Mouse (Mus musculus) limb, embryonic 15.5 days (tissue): Measurements from ENCODE around the gene Olfr119. TPM values are rescaled to one million over a fixed set of nuclear protein-coding genes. Genes with fewer than 3 reads are reported as not detected.
"Not testable (repeated sequence)": the region's sequence is repeated elsewhere in the genome, so short reads cannot be mapped to it uniquely, and the experiment has no call there.

Source experiments
- ATAC-seq: fragments of 200-750 bp; cut with Nextera tagmentation; 2 replicates; pipeline ENCODE4 v1.8.0; 2017; ENCODE audit warnings: low read depth, moderate TSS enrichment; ENCODE audit not compliant: insufficient number of reproducible peaks, low FRiP score, low TSS enrichment
- H3K27ac ChIP-seq: fragments of 300-500 bp; sonication (generic); 2 replicates; pipeline ENCODE4 v1.5.1; 2015; ENCODE audit warnings: moderate library complexity, mild to moderate bottlenecking, inconsistent platforms
- H3K27me3 ChIP-seq: fragments of 300-500 bp; sonication (generic); 2 replicates; pipeline ENCODE4 v1.6.1; 2015; ENCODE audit warnings: inconsistent platforms
- H3K36me3 ChIP-seq: fragments of 300-500 bp; sonication (generic); 2 replicates; pipeline ENCODE4 v1.6.1; 2015; ENCODE audit warnings: inconsistent platforms
- H3K4me1 ChIP-seq: fragments of 300-500 bp; sonication (generic); 2 replicates; pipeline ENCODE4 v1.6.1; 2015; ENCODE audit warnings: inconsistent platforms
- H3K4me2 ChIP-seq: fragments of 300-500 bp; sonication (generic); 2 replicates; pipeline ENCODE4 v1.6.1; 2015; ENCODE audit warnings: mild to moderate bottlenecking, inconsistent platforms
- H3K4me3 ChIP-seq: fragments of 300-500 bp; sonication (generic); 2 replicates; pipeline ENCODE4 v1.5.1; 2015; ENCODE audit warnings: mild to moderate bottlenecking, inconsistent platforms
- H3K9ac ChIP-seq: fragments of 300-500 bp; sonication (generic); 2 replicates; pipeline ENCODE4 v1.6.1; 2015; ENCODE audit warnings: inconsistent platforms
- H3K9me3 ChIP-seq: fragments of 300-500 bp; sonication (generic); 2 replicates; pipeline ENCODE4 v1.6.1; 2016; ENCODE audit warnings: inconsistent platforms
- WGBS: fragments of 180-500 bp; shearing (Covaris S2); methylation state at CpG from one replicate; pipeline ENCODE4 v1.1.7; 2015; 5-methylcytosine and 5-hydroxymethylcytosine counted together
- polyA plus RNA-seq: library from polyadenylated mRNA; unstranded; fragments of >200 nt; fragmentation: Nextera tagmentation; extraction: Ambion mirVana; gene quantifications from 2 replicates; pipeline ENCODE4 v1.2.1, GENCODE M21; 2015

Olfr119 gene
- polyA plus RNA-seq = not detected in 2 replicates

DNA sequence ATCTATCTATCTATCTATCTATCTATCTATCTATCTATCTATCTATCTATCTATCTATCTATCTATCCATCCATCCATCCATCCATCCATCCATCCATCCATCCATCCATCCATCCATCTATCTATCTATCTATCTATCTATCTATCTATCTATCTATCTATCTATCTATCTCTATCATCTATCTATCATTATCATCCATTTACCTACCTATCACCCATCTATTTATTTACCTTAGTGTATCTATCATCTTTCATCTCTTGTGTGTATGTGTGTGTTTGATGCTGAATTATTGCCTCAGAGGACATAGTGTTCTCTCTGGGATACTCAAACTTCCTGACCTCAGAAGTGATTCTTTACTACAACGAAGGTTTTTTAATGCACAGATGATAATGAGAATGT, at the start of gene Olfr119:
Gene Olfr119, plus strand, starts transcription at position 301 of the 400 bp plus-strand sequence.
- H3K36me3 ChIP-seq, H3K4me3 ChIP-seq, H3K4me1 ChIP-seq, H3K9me3 ChIP-seq, ATAC-seq, H3K4me2 ChIP-seq, H3K27me3 ChIP-seq, H3K27ac ChIP-seq, H3K9ac ChIP-seq: not testable (repeated sequence)
- 65% methylated on average over 1 of the region's 1 CpGs for WGBS

DNA sequence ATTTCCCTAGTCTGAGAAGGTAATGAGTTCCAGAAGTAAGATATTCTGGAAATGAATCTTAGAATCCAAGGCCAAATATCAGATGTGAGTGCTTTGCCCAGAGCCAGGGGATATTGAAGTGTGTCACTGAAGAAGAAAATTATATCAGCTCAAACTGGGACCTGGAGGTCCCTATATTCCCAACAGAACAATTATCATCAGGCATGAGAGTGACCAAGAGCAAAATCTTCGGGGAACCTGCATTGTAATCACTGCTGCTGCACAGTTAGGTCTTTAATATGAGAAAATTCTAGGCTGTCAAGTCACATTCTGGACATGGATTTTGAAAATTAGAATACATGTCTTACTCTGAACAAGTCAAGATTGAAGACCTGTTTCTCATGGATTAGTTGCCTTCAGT, 32.7 kb upstream of the Olfr119 start, which contains the start of gene Olfr117:
Gene Olfr117, minus strand, starts transcription at position 101 of the 400 bp plus-strand sequence.
- no peak for ATAC-seq
- Histone ChIP-seq H3K9ac (no peak within 1 kb of the TSS), H3K36me3 (no peaks in the 10 kb centered on the region), H3K27me3 (no peaks in the 10 kb centered on the region), H3K9me3 (no peaks in the 10 kb centered on the region), H3K27ac (no peak within 1 kb of the TSS), H3K4me1 (no peaks in the 10 kb centered on the region), H3K4me2 (no peak within 1 kb of the TSS), H3K4me3 (no peak within 1 kb of the TSS)
- 60% methylated on average over 1 of the region's 1 CpGs for WGBS

DNA sequence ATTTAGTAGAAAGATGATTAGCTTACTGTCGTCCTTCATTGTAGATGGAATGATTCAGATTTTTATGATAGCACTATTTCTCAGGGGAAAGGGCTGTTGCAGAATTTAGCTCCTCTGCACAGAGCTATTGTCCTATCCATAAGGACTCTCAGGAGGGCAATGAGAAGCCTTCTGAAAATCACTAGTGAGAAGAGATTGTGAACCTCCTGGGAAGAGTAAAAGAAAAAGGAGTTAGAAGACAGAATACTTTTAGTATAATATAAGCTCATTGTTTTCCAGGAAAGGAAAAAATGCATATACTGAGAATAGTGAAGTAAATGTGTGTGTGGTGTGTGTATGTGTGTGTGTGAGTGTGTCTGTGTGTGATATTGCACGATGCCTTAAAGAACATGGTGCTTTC, 29.7 kb upstream of the Olfr119 start, which contains the start of gene Olfr118:
Gene Olfr118, plus strand, starts transcription at position 301 of the 400 bp plus-strand sequence.
- H3K4me2 ChIP-seq = no peak within 1 kb of the TSS
- no peak within 1 kb of the TSS for H3K9ac ChIP-seq
- H3K27ac ChIP-seq = no peak within 1 kb of the TSS
- no peaks in the 10 kb centered on the region for H3K36me3 ChIP-seq
- no peaks in the 10 kb centered on the region for H3K9me3 ChIP-seq
- H3K4me3 ChIP-seq = no peak within 1 kb of the TSS
- H3K27me3 ChIP-seq = no peaks in the 10 kb centered on the region
- no peaks in the 10 kb centered on the region for H3K4me1 ChIP-seq
- ATAC-seq = no peak
- WGBS = 73% methylated on average over 2 of the region's 2 CpGs

DNA sequence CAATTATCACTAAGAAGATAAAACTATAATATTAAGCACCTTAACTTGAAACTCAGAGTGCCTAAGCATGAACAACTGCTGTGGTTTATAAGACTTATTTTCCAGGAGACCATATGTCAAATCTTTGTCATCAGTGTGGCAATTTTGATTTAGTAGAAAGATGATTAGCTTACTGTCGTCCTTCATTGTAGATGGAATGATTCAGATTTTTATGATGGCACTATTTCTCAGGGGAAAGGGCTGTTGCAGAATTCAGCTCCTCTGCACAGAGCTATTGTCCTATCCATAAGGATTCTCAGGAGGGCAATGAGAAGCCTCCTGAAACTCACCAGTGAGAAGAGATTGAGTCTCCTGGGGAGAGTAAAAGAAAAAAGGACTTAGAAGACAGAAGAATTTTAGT, 25.1 kb downstream of the Olfr119 start, which contains the start of gene Olfr120:
Gene Olfr120, plus strand, starts transcription at position 301 of the 400 bp plus-strand sequence.
- Histone ChIP-seq H3K27ac (no peak within 1 kb of the TSS), H3K27me3 (no peaks in the 10 kb centered on the region), H3K4me3 (no peak within 1 kb of the TSS), H3K9me3 (no peaks in the 10 kb centered on the region), H3K9ac (no peak within 1 kb of the TSS), H3K4me1 (no peaks in the 10 kb centered on the region), H3K4me2 (no peak within 1 kb of the TSS), H3K36me3 (no peaks in the 10 kb centered on the region)
- no peak for ATAC-seq
- WGBS = 63% methylated on average over 1 of the region's 1 CpGs

DNA sequence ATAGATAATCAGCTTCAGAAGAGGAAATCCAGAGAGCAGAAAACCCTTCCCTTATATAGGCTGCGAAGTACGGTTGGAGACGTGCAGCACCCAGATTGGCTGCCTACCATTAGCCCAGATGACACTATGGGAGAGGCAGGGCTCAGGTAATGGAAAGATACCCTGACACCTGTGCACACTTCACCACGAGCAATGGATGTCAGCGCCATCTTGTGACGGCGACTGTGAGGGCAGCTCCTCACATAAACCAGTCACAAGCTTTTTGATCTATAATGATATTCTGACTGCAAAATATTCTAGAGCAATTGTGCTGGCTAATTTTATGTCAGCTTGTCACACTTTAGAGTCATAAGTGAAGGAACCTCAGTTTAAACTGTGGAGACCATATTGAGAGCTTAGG, 41.7 kb downstream of the Olfr119 start:
- Histone ChIP-seq H3K27ac (no peak overlapping the region), H3K4me2 (no peak overlapping the region), H3K4me3 (no peak overlapping the region), H3K9ac (no peak overlapping the region), H3K27me3 (no peaks in the 10 kb centered on the region), H3K9me3 (no peaks in the 10 kb centered on the region), H3K4me1 (no peaks in the 10 kb centered on the region), H3K36me3 (no peaks in the 10 kb centered on the region)
- 55% methylated on average over 7 of the region's 7 CpGs for WGBS
- ATAC-seq = no peak

Other genes starting within 250 kb of the Olfr119 start
- not detected in 2 replicates for gene Olfr109, start 237.6 kb upstream of the Olfr119 start, polyA plus RNA-seq
- gene H2-M2, start 213.0 kb upstream of the Olfr119 start, polyA plus RNA-seq = not detected in 2 replicates
- gene Olfr110, start 204.1 kb upstream of the Olfr119 start, polyA plus RNA-seq = not detected in 2 replicates
- gene Olfr111, start 188.5 kb upstream of the Olfr119 start, polyA plus RNA-seq = not detected in 2 replicates
- gene Olfr112, start 127.1 kb upstream of the Olfr119 start, polyA plus RNA-seq = not detected in 2 replicates
- gene Olfr113, start 118.9 kb upstream of the Olfr119 start, polyA plus RNA-seq = not detected in 2 replicates
- not detected in 2 replicates for gene Olfr114, start 103.8 kb upstream of the Olfr119 start, polyA plus RNA-seq
- gene Olfr115, start 69.5 kb upstream of the Olfr119 start, polyA plus RNA-seq = not detected in 2 replicates
- gene Olfr116, start 69.4 kb upstream of the Olfr119 start, polyA plus RNA-seq = not detected in 2 replicates
- gene Olfr117, start 32.8 kb upstream of the Olfr119 start, polyA plus RNA-seq = not detected in 2 replicates
- not detected in 2 replicates for gene Olfr118, start 29.6 kb upstream of the Olfr119 start, polyA plus RNA-seq
- gene Olfr120, start 25.2 kb downstream of the Olfr119 start, polyA plus RNA-seq = not detected in 2 replicates
- not detected in 2 replicates for gene Olfr121, start 52.3 kb downstream of the Olfr119 start, polyA plus RNA-seq
- not detected in 2 replicates for gene Olfr122, start 72.0 kb downstream of the Olfr119 start, polyA plus RNA-seq
- not detected in 2 replicates for gene Olfr123, start 97.0 kb downstream of the Olfr119 start, polyA plus RNA-seq
- not detected in 2 replicates for gene Olfr124, start 103.3 kb downstream of the Olfr119 start, polyA plus RNA-seq
- gene Olfr125, start 136.4 kb downstream of the Olfr119 start, polyA plus RNA-seq = not detected in 2 replicates
- not detected in 2 replicates for gene Olfr126, start 150.9 kb downstream of the Olfr119 start, polyA plus RNA-seq
- not detected in 2 replicates for gene Olfr127, start 203.9 kb downstream of the Olfr119 start, polyA plus RNA-seq
- not detected in 2 replicates for gene Olfr128, start 224.0 kb downstream of the Olfr119 start, polyA plus RNA-seq